Mouse (Mus musculus) bone marrow, adult 2 months (tissue): ENCODE measurements around the gene Fgfr2.

ENCODE experiments used
- CTCF ChIP-seq: fragments of 200-500 bp; IDR thresholded peaks from 2 replicates; pipeline ENCODE4 v1.5.1; 2011; ENCODE audit warnings: low read length, control low read depth; ENCODE audit not compliant: control insufficient read depth, insufficient read depth
- POLR2A ChIP-seq: fragments of 200-500 bp; IDR thresholded peaks from 2 replicates; pipeline ENCODE4 v1.6.1; 2011; ENCODE audit warnings: low read depth, mild to moderate bottlenecking, control low read depth, low read length, borderline replicate concordance; ENCODE audit not compliant: control insufficient read depth

DNA sequence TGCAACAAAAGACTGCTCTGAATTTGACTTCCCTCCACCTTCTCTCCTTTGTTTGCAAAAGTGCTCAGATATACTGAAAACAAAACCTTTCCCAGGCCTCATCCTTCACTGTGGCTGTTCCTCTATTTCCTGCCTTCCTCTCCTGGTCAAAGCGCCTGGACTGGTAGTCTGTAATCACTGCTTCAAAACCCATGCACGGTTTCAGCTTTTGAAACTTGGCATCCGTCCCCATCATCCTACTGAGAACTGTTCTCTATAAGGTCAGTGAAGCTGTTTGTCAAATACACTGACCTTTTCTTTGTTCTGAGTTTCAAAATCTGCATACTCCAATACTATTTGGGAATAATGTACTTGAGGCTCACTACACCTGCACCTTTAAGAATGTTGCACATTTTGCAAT, 195.9 kb downstream of the Fgfr2 start:
- TF ChIP-seq POLR2A (no peak), CTCF (no peak)
